In genomic region chr13:31619826-31620498, GRCm38 (mm10) we compare ENCODE assay signal across 9 mouse cellular contexts. TPM values are rescaled to one million over a fixed set of nuclear protein-coding genes. Genes with fewer than 3 reads are reported as not detected.
DNase-seq lines count a peak whose midpoint lies in the region; ATAC-seq and TF ChIP-seq lines count a peak whose summit lies in the region.
"Had no signal": no experiment of that assay in that cellular context is flagged by ENCODE, and none has a peak within 500 bp of the region (broad histone marks: within the 10 kb centered on the region; RNA-seq: fewer than 3 reads in every experiment).

No protein-coding gene starts in this region.

- no peaks in the 10 kb centered on the region for H3K9me3 ChIP-seq in kidney, embryonic 15.5 days (replicated peaks)
- no peaks in the 10 kb centered on the region for H3K9me3 ChIP-seq in hindbrain, embryonic 14.5 days (ENCODE audit: control insufficient read depth, low read length)
- H3K9me3 ChIP-seq in midbrain, postnatal 0 days (ENCODE audit: low read length), result no peaks in the 10 kb centered on the region

- no peak for TF ChIP-seq CTCF in cortical plate, adult 2 months (IDR thresholded peaks at IDR 0.05; ENCODE audit: extremely low read depth, insufficient read depth, low read length)
- no peak for TF ChIP-seq CTCF in midbrain, postnatal 0 days (IDR thresholded peaks at IDR 0.05)

- no peak for DNase-seq in kidney, postnatal 10 days
- DNase-seq in hindbrain, embryonic 14.5 days (ENCODE audit: low spot score), result no peak
- DNase-seq in midbrain, postnatal 0 days (ENCODE audit: low spot score), result no peak
- DNase-seq in adrenal gland, adult 8-10 months, result no peak
- DNase-seq in ovary, postnatal 14 days (ENCODE audit: low spot score), result no peak

- peak overlapping the region; percentile 11 for H3K4me3 ChIP-seq in kidney, embryonic 15.5 days (replicated peaks)
- no peak overlapping the region for H3K4me3 ChIP-seq in cortical plate, adult 2 months (ENCODE audit: insufficient read depth, low read length)
- no peak overlapping the region for H3K4me3 ChIP-seq in hindbrain, embryonic 14.5 days (replicated peaks; ENCODE audit: low read length)
- 0 out of 2 replicates have a peak overlapping the region, but pooled peaks have one; percentile 2 for H3K4me3 ChIP-seq in midbrain, postnatal 0 days (ENCODE audit: low read depth, low read length)

- no peak for TF ChIP-seq POLR2A in cortical plate, adult 2 months (IDR thresholded peaks at IDR 0.05; ENCODE audit: extremely low read depth, insufficient read depth, low read length)

- no peak overlapping the region for H3K9ac ChIP-seq in kidney, embryonic 15.5 days
- no peak overlapping the region for H3K9ac ChIP-seq in hindbrain, embryonic 14.5 days
- H3K9ac ChIP-seq in midbrain, postnatal 0 days (replicated peaks; ENCODE audit: low read length, poor library complexity, severe bottlenecking), result no peak overlapping the region

- H3K4me1 ChIP-seq in kidney, embryonic 15.5 days, result peaks cover 37% of the 10 kb centered on the region
- H3K4me1 ChIP-seq in cortical plate, adult 2 months (ENCODE audit: control insufficient read depth, insufficient read depth, low read length), result no peaks in the 10 kb centered on the region
- H3K4me1 ChIP-seq in hindbrain, embryonic 14.5 days (replicated peaks; ENCODE audit: control insufficient read depth, insufficient read depth, low read length), result peaks cover 5% of the 10 kb centered on the region; the same call in 1 of the 2 replicates
- no peaks in the 10 kb centered on the region for H3K4me1 ChIP-seq in midbrain, postnatal 0 days (ENCODE audit: insufficient read depth, low read length)

- H3K36me3 ChIP-seq in kidney, embryonic 15.5 days, result no peaks in the 10 kb centered on the region
- H3K36me3 ChIP-seq in hindbrain, embryonic 14.5 days (replicated peaks; ENCODE audit: control insufficient read depth, insufficient read depth), result no peaks in the 10 kb centered on the region
- no peaks in the 10 kb centered on the region for H3K36me3 ChIP-seq in midbrain, postnatal 0 days (ENCODE audit: insufficient read depth, low read length)

- no peak overlapping the region for H3K27ac ChIP-seq in kidney, embryonic 15.5 days
- H3K27ac ChIP-seq in cortical plate, adult 2 months (ENCODE audit: insufficient read depth, low read length), result peak overlapping the region; percentile 62
- no peak overlapping the region for H3K27ac ChIP-seq in hindbrain, embryonic 14.5 days
- no peak overlapping the region for H3K27ac ChIP-seq in midbrain, postnatal 0 days (ENCODE audit: low read depth, low read length)

- WGBS in kidney, embryonic 15.5 days, result under 1% methylated on average over 33 of the region's 33 CpGs
- under 1% methylated on average over 32 of the region's 33 CpGs for WGBS in hindbrain, embryonic 14.5 days
- under 1% methylated on average over 33 of the region's 33 CpGs for WGBS in midbrain, postnatal 0 days

- peak overlapping the region; percentile 40 for H3K4me2 ChIP-seq in kidney, embryonic 15.5 days
- H3K4me2 ChIP-seq in hindbrain, embryonic 14.5 days (replicated peaks), result peak overlapping the region; percentile 24; the same call in 1 of the 2 replicates
- H3K4me2 ChIP-seq in midbrain, postnatal 0 days (ENCODE audit: low read depth, low read length, poor library complexity, severe bottlenecking), result no peak overlapping the region

- no peak for ATAC-seq in kidney, embryonic 15.5 days (replicated peaks; ENCODE audit: low FRiP score)
- no peak for ATAC-seq in hindbrain, embryonic 14.5 days (ENCODE audit: low FRiP score)
- ATAC-seq in midbrain, postnatal 0 days (ENCODE audit: low FRiP score), result no peak
- no peak for ATAC-seq in CD4-positive, CD25-positive, alpha-beta regulatory T cell, adult 4 months

- peaks cover 99% of the 10 kb centered on the region for H3K27me3 ChIP-seq in kidney, embryonic 15.5 days
- H3K27me3 ChIP-seq in hindbrain, embryonic 14.5 days (ENCODE audit: control insufficient read depth, insufficient read depth, low read length), result peaks cover 100% of the 10 kb centered on the region
- H3K27me3 ChIP-seq in midbrain, postnatal 0 days (ENCODE audit: insufficient read depth, low read length), result peaks cover 90% of the 10 kb centered on the region

RNA-seq across cellular contexts. Expression of gene Foxf2, which starts 5.7 kb away (rescaled TPM):
- 0.24 and 0.27 TPM in 2 replicates for polyA plus RNA-seq in kidney, embryonic 15.5 days (2015; fragmentation: Nextera tagmentation; extraction: Ambion mirVana)
- polyA plus RNA-seq in cortical plate, adult 2 months (2012; rRNA removed), result 5.8 and 6.1 TPM in 2 replicates
- polyA plus RNA-seq in hindbrain, embryonic 14.5 days (2014; fragmentation: Nextera tagmentation; extraction: Ambion mirVana), result 5.3 and 6.2 TPM in 2 replicates
- 7.5 and 11.0 TPM in 2 replicates for total RNA-seq in midbrain, postnatal 0 days (2014; rRNA removed)
- 4.3 and 5.1 TPM in 2 replicates for polyA plus RNA-seq in midbrain, postnatal 0 days (2015; fragmentation: Nextera tagmentation; extraction: Ambion mirVana)
- not detected for total RNA-seq in adrenal gland, adult 8-10 months (2022)
- not detected for polyA plus RNA-seq in CD4-positive, CD25-positive, alpha-beta regulatory T cell, adult 4 months (2017; shearing (Covaris generic))
- total RNA-seq: liver, adult 2 months had no signal
- polyA plus RNA-seq: liver, adult 2 months had no signal

Comparison
In these comparisons a context has a peak if more than half of its experiments do, and no peak if none do; other contexts are left out.
1. H3K4me3 ChIP-seq: peak in kidney, embryonic 15.5 days (single experiment) and midbrain, postnatal 0 days (single experiment); none in cortical plate, adult 2 months (single experiment) and hindbrain, embryonic 14.5 days (single experiment).